Mouse (Mus musculus): ENCODE results near the gene Thoc6. TPM values are rescaled to one million over a fixed set of nuclear protein-coding genes. Genes with fewer than 3 reads are reported as not detected.

Gene Thoc6
- total RNA-seq, 2 experiments from 2014 or later = 9.3 to 10.8 TPM

DNA sequence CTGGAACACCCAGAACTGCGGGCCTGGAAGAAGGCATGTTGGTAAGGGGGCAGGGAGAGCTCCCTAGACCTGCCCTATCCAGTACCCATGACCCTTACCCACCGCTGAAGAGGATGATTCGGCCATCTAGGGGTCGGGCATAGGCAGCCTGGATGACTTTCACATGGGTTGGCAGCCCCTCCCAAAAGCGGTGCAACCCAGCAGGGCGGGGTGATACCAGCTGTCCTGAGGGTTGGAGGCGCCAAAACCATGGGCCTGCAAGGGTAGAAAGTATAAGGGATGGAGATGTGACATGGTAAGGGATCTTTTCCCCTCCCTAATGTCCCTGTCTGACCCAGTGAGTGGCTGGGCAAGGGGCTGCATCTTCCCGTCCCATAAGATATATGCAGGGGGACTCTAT is 42.4 kb downstream of the Thoc6 start:
- DNase-seq = no peak

DNA sequence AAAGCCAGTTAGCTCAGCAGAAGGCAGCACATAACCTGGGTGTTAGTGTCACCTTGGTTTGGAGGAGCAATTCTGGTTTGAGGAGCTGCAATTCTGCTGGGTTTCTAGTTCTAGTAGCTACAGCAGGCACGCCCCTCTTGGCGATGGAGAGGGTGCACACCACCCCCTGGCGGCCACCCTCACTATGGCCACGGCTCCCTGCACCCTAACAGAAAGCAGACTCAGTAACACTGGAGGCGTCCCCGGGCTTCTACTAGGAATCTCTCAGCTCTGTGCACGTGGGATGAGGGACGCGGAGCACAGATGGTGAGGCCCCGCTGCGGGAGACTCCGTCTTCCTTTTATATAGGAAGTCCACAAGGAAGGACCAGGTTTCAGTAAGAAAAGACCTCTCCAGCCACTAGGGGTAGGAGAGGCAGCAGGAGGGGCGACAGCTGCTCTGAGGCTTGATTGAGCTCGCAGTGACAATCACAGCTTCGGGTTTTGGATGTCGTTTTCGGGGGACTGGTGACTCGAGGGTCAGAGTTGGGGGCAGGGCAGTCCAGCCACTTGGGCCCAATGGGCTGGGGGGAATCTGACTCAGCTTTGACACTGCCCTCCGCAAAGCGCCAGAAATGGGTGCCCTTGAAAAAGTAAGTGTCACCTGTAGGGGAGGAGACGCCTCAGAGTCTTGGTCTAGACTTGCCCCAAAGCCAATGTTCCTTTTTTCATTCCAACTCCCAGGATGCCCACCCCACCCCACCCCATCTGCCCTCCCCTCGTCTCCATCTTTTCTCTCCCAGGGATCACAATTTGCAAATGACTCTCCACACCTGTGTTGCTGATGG is 43.3 kb downstream of the Thoc6 start:
- DNase-seq = peak; percentile 53

DNA sequence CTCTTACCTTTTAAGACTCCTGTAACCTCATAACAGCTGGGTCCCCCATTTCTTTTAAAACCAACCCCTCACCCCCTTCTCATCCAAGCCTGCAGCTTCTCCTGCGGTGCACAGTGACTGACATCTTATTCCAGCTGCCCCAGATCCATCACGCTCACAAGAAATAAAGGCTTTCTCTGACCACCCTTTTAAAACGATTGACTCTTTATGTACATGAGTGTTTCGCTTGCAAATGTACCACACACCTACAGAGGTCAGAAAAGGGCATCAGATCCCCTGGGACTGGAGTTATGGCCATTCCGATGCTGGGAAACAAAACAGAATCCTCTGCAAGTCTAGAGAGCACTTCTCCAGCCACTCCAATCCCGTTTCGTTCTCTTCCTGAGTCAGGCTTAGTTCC is 45.9 kb downstream of the Thoc6 start:
- DNase-seq = no peak

DNA sequence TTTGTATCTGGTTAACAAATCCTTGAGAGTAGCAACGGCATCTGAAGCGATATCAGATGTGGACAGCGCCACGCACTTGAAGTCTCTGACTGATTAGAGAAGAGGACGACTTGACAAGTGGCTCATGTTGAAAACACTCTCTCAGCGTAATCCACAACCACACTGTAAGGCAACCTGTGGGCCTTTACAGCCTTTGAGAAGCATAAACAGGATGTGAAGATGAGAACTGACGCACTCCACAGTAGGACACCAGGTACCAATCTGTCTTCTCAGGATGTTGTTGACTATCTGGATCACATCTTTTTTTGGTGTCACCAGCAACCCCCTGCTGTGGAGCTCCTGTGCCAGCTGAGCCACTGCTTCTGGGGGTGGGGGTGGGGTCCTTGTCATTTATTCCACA is 53.3 kb downstream of the Thoc6 start:
- DNase-seq = no peak

Other genes starting within 250 kb of the Thoc6 start
- gene Vmn2r117, start 194.2 kb downstream of the Thoc6 start, total RNA-seq (2021) = not detected
- gene Zfp213, start 109.6 kb downstream of the Thoc6 start, total RNA-seq (2021) = 1 to 10 TPM; 1.9 to 2.4 TPM
- gene Zfp13, start 74.4 kb downstream of the Thoc6 start, total RNA-seq (2021) = 1 to 10 TPM; 2.0 to 2.1 TPM
- not detected for gene Zscan10, start 73.0 kb downstream of the Thoc6 start, total RNA-seq (2021)
- not detected for gene Mmp25, start 28.6 kb downstream of the Thoc6 start, total RNA-seq (2021)
- gene Bicdl2, start 13.4 kb downstream of the Thoc6 start, total RNA-seq (2021) = not detected
- gene Hcfc1r1, start 286 bp downstream of the Thoc6 start, total RNA-seq (2021) = 100 to 1,000 TPM; 123 to 156 TPM
- 10 to 100 TPM; 46.1 to 61.5 TPM for gene Tnfrsf12a, start 3.6 kb upstream of the Thoc6 start, total RNA-seq (2021)
- not detected for gene Cldn6, start 5.4 kb upstream of the Thoc6 start, total RNA-seq (2021)
- under 1 TPM in 1 of 2 experiments, not detected in 1; 0.19 TPM for gene Cldn9, start 10.1 kb upstream of the Thoc6 start, total RNA-seq (2021)
- gene 1520401A03Rik, start 48.9 kb upstream of the Thoc6 start, total RNA-seq (2021) = not detected
- gene Pkmyt1, start 52.5 kb upstream of the Thoc6 start, total RNA-seq (2021) = under 1 TPM; 0.67 to 0.83 TPM
- gene Paqr4, start 67.0 kb upstream of the Thoc6 start, total RNA-seq (2021) = 1 to 10 TPM; 4.4 to 5.2 TPM
- gene Kremen2, start 72.0 kb upstream of the Thoc6 start, total RNA-seq (2021) = not detected
- gene Flywch1, start 97.7 kb upstream of the Thoc6 start, total RNA-seq (2021) = 10 to 100 TPM; 33.5 to 34.0 TPM
- gene Flywch2, start 112.2 kb upstream of the Thoc6 start, total RNA-seq (2021) = under 1 TPM; 0.56 to 0.83 TPM
- 100 to 1,000 TPM; 157 to 160 TPM for gene Srrm2, start 116.7 kb upstream of the Thoc6 start, total RNA-seq (2021)
- gene Elob, start 155.3 kb upstream of the Thoc6 start, total RNA-seq (2021) = 100 to 1,000 TPM; 237 to 267 TPM
- gene Prss33, start 162.2 kb upstream of the Thoc6 start, total RNA-seq (2021) = not detected
- not detected for gene Prss32, start 170.0 kb upstream of the Thoc6 start, total RNA-seq (2021)
- gene Prss41, start 170.3 kb upstream of the Thoc6 start, total RNA-seq (2021) = not detected
- gene Prss21, start 194.2 kb upstream of the Thoc6 start, total RNA-seq (2021) = not detected
- not detected for gene Dcpp1, start 207.0 kb upstream of the Thoc6 start, total RNA-seq (2021)
- gene Dcpp2, start 207.0 kb upstream of the Thoc6 start, total RNA-seq (2021) = not detected
- not detected for gene Dcpp3, start 243.6 kb upstream of the Thoc6 start, total RNA-seq (2021)

Data from gastrocnemius, postnatal 25 days (tissue).